Mouse (Mus musculus): ENCODE measurements around the gene Qdpr. TPM values are rescaled to one million over a fixed set of nuclear protein-coding genes. Genes with fewer than 3 reads are reported as not detected.
A peak's percentile ranks its signal among the peaks of the same experiment; 100 is the strongest.

Gene Qdpr
- total RNA-seq, 2 experiments from 2014 or later: 45.7 to 50.0 TPM

DNA sequence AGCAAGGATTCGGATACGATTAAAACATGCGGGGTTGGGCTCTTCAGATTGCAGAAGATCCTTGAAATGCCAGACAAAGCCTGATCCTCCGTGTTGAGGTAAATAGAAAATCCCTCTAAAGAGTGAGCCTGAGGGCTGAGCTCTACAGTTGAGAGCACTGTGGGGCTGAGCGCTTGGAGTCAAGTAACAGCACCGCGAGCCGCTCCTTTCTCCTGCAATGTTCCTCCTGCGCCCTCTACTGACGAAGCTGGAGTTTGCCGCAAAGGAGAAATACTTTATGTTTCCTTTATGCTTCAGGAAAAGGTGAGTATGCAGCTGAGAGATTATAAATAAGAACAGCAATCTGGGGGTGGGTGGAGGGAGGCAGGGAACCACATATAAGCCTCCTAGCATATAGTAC is 47.4 kb downstream of the Qdpr start:
- peak; percentile 52 for DNase-seq (ENCODE audit: low spot score)

- DNase-seq (ENCODE audit: low spot score): no peak
These were observed 65.8 kb downstream of the Qdpr start for GRCm38 (mm10) chr5:45384034-45384812.

Other genes starting within 250 kb of the Qdpr start
- gene Clrn2, start 3.5 kb upstream of the Qdpr start, total RNA-seq (2021): not detected
- gene Lap3, start 43.1 kb upstream of the Qdpr start, total RNA-seq (2021): 10 to 100 TPM; 57.6 to 59.3 TPM
- 10 to 100 TPM; 52.4 to 57.1 TPM for gene Med28, start 70.0 kb upstream of the Qdpr start, total RNA-seq (2021)
- under 1 TPM; 0.48 to 0.95 TPM for gene Fam184b, start 189.4 kb upstream of the Qdpr start, total RNA-seq (2021)
- not detected for gene Ncapg, start 219.7 kb upstream of the Qdpr start, total RNA-seq (2021)